Mouse (Mus musculus) liver (tissue): ENCODE measurements around the gene Rnase1.

ENCODE experiments used
- DNase-seq: peaks from one replicate; pipeline ENCODE4 v3.0.0-alpha.2; 2020; ENCODE audit warnings: mixed read lengths

Rnase1 gene

DNA sequence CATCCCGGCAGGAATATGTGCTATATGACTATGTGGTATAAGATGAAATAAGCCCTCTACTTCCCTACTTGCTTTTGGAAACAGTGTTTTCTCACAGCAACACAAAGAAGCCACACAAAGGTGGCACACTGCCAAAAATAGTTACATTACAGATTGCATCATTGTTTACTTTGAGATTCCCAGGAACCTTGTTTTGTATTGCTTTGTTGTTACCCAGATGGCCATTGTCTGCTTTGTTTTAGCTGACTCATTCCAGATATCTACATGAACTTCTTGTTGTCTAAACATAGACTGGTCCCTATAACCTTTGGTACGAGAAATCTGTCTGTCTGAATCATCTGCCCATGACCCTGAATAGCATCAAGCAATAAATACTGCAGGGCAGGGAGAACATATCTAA, 6.2 kb downstream of the Rnase1 start:
- DNase-seq, result no peak

DNA sequence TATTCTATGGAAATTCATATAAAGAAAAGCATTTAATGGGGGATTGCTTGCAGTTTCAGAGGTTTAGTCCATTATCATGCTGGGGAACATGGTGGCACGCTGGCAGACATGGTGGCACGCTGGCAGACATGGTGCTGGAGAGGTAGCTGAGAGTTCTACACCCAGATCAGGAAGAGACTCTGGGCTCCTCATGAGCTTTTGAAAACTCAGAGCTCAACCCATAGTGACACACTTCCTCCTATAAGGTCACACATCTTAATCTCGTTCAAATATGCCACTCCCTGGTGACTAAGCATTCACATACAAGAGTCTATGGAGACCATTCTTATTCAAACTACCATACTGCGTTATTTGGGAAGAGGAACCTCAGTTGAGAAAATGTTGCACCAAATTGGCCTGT, 14.2 kb downstream of the Rnase1 start:
- DNase-seq, result peak; percentile 15

DNA sequence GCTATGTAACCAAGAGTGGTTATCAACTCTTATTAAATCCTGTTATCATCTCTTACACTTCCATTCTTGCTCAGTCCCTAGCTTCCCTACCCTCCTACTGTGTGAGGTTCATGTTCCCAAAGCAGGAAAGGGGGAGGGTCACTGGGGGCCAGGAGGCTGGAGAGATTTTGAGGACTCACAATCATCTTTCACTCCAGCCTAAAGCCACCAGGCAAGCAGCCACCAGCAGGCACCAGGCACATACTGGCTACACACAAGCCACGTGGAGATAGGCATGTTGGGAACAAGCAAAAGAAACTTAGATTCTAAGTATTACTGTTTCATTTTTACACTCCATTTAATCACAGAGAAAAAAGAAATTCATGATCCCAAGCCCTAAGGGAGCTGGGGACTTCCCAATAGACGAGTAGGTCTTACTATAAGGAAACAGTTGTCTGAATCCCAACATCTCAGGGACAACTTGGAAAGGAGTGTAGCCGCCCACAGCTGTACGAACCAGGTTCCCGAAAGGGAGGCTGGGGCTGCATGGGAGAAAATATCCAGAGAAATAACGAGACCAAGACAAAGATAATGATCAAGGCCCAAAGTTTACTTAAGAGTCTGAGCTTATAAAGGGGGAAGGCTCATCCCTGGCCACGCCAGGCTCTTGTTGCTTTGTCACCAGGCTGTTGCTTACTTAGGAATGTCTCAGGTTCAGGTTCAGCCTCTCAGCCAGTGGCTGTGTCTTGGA, 15.3 kb downstream of the Rnase1 start:
- DNase-seq, result peak; percentile 35

DNA sequence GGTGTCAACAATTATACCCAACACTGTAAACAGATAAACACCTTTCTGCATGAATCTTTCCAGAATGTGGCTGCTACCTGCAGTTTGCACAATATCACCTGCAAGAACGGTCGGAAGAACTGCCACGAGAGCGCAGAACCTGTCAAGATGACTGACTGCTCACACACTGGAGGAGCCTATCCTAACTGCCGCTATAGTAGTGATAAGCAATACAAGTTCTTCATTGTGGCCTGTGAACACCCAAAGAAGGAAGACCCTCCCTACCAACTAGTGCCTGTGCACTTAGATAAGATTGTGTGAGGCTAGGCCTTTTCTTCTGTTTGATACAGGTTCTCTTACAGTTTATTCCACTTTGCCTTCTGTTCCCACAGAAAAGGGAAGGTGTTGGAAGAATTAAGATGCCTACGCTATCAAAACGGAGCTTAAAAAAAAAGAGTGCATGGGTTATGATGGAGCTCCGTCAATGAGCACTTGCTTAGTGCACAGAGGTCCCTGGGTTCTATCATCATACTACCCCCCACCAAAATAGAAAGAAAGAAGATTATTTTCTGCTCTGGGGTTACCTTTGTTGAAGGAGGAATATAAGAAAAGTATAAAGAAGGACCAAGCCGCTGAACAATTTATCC, 16.2 kb downstream of the Rnase1 start:
- peak; percentile 75 for DNase-seq

DNA sequence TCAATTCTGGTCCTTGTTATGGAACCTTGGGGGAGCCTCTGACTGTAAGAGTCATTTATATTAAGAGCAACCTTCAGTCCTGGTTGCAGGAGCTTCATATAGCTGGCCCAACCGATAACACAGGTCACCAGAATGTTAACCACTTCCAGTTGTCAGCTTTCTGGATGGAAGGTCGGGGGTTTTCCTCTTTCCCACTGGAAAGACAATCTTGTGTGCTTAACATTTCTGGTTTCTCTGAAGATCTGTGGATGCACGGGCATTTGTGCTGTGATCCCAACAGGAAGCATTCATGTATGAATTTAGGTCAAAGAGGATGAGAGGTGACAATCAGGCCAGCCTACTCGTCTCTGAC, 17.0 kb downstream of the Rnase1 start:
- DNase-seq, result peak; percentile 38

DNA sequence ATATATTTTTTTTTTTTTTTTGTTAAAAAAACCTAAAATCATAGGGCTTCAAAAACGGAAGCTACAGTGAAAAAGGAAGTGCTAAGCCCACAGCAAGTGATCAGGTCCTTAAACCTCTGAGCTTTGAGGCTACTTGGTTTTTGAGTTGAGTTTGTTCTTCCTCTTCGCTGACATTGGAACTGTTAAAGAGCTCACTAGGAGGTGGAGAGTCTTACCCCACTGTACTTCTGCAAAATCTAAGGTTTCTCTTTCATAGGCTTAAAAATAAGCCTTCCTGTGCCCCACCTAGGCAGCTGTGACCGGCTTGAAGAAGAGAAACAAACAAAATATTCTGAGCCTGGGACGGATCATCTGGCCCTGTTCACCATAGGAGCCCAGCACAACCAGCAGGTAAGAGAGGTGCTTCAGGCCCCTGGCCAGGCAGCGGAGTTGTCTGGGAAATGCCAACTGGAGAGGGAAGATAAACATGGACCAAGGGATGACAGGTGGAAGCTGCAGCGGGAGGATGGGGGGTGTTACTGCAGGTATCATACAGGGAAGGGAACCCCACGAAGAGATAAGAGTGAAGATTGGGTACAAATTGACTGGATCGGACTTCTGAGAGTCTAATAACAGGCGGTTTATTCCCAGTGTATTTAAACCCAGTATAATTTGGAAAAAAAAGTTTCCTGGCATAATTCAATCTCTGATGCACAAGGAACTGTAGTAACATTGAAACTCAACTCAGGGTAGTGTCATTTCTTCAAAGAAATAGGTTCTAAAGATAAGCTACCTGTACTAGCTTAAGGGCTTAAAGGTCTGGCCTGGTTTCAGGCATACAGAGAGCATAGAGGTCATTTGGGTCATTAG, 17.6 kb downstream of the Rnase1 start:
- DNase-seq, result peak; percentile 74

DNA sequence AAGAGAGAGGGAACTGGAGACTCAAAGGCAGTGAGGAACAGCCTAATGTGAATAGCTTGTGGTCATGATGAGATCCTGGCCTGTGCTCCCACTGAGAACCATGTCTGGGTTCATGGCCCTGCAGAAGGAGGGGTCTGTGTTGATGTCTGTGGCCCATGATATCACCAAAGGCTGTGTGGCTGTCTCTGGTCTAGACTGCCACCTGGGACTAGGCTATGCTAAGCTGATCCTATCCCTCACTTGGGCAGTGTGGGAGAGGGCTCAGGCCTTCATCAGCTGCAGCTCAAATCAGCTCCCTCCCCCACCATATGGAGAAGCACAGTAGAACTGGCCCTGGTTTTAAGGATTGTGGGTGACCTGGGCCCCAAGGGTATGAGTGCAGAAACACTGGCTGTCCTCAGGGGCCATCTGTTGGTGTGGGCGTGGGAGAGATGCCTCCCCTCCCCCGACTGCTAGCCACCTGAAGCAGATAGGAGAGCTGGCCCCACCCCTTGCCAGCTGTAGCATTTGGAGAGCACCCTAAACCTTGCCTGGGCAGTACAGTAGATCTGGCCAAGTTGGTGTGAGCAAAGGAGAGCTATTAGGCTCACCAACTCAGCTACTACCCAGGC, 18.8 kb downstream of the Rnase1 start:
- peak; percentile 92 for DNase-seq

DNA sequence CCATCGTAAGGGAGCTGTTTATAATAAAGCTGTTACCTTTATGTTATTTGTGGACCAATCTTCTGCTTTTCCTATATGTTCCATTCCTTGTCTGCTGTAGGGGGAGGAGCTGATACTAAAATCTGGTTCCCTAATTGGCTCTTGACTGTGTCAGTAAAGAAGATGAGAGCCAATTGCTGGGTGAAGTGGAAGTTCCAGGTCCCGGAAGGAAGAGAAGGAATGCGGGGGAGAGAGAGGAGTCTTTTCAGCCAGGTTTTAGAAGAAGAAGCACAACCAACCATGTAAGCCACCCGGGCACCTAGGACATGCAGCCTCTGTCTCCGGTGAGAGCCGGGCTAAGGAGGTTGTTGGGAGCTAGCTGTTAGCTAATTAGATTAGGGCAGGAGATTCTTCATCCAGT, 20.9 kb downstream of the Rnase1 start:
- DNase-seq, result no peak

DNA sequence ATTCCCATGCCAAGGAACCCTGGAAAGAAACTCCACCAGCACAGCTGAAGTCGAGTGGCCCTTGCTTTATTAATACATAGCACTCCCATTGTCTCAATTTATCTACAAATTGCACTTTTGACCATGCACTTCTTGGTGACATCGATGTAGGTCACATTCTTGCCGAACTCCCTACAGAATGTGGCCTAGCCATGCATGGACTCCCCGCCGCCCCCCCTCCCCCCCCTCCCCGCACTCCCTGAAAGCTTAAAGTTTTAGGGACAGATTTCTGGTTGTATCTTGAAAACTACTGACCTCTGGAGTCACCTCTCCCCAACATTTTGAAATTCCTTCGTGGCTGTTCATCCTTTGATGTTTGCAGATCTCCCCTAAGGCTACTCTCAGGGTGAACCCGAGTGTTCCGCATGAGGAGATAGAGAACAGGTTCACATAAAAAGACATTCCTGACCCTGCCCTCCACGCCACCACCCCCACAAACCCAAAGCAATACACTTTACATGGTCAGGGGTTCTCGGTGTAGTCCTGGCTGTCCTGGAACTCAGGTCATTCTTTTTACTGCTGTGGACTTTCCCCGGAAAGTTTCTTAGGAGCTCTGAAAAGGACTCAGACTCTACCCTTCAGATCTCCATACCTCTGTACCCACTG, 32.5 kb downstream of the Rnase1 start, which contains the start of gene Eddm3b:
TSS of gene Eddm3b (plus strand) at position 511 of the 645 bp plus-strand sequence.
- DNase-seq, result no peak

DNA sequence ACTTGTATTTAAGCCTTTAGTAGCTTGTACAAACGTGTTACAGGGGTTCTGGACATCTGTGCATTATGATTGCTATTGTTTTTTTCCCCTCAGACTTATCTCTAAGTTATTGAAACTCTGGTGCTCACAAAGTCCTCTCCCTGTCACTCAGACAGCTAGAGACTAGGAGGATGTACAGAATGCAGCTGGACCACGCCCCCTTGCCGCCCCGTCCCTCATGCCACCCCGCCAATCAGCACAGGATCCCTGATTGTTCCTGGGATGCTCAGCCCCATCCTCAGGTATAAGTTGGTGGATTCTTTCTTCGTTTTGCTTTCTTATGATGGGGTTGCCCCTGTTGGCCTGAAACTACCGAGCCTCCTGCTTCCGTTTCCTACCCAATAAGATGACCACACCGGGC, 33.1 kb downstream of the Rnase1 start:
- no peak for DNase-seq

DNA sequence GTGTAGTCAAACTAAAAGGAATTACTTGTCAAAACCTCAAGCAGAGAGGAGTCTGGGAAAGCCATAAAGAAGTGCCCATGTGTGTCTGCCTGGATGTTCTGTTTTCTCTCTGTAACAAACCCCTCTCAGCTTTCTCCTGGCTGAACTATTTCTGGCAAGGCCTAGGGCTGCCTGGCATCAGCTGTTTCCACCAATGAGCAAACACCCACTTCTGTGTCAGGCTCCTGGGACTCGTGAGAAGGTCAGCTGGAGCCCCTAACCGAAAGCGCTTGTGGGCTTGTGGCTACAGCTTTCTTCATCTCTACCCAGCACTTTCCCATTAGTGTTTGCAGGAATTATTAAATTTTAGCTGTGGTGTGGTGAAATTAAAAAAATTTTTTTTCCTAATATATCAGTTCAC, 34.6 kb downstream of the Rnase1 start:
- DNase-seq, result no peak

DNA sequence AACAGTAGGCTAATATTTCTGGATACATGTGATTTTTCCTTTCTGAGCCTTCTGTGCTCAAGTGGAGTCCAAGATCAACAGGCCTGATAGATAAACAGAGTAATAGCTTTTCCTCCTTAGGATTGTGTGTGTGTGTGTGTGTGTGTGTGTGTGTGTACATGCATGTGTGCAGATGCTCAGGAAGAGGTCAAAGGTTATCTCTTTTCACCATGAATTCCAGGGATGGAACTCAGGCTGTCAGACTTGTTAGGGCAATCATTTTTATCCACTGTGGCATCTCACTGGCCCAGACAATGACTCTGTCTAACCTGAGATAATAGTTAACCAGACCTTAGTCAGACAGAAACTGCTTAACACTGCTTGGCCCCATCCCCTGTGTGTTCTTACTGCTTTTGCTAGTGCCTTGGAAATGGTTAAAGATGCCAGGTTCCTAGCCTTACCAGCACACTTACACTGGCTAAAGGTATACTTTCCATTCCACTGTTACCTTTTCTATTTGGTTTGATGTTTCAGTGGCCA, 40.1 kb downstream of the Rnase1 start:
- DNase-seq, result no peak

DNA sequence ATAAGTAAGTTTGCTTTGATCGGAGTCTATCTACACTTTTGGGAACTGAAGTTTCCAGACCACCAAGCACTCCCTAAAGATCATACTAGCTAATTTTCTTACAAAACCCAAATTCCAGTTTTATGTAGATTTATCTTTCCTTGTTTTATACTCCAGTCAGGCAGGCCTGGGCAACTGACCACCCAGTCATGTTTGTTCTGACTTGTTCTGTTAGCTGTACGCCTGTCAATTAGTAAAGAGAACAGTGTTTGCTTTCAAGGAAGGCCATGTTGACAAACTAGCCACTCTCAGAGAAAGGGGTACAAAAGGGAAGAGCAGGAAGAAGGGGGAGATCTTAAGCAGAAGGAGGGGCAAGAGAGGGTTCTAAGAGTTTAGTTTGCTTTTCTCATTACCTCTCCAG, 42.2 kb downstream of the Rnase1 start:
- DNase-seq, result no peak

DNA sequence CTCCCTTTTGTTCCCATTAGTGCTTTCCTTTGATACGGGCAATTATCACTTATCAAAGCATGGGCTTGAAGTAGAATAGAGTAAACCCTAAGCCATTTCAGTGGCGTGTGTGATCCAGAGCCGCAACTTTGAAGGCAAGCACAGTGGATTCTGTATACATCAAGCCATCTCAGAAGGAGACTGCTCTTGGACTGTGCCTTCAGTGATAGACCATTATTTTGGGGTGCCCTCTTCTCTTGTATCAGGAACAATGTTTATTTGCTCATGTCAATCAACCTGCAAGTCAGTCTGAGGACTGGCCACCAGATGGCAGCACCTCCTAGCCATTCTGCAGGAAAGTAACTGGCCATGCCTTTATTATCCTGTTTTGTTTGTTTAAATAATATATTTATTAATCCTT, 43.4 kb downstream of the Rnase1 start:
- DNase-seq, result peak; percentile 86

DNA sequence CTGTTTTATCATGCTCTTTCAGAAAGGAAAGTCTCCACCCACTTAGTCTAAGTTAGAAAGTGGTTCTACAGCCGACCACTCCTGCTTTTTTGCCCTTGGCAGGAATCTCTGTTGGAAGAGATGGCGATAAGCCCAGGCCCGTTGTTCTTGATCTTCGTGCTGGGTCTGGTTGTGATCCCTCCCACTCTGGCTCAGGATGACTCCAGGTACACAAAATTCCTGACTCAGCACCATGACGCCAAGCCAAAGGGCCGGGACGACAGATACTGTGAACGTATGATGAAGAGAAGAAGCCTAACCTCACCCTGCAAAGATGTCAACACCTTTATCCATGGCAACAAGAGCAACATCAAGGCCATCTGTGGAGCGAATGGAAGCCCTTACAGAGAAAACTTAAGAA, 45.3 kb downstream of the Rnase1 start:
- no peak for DNase-seq

DNA sequence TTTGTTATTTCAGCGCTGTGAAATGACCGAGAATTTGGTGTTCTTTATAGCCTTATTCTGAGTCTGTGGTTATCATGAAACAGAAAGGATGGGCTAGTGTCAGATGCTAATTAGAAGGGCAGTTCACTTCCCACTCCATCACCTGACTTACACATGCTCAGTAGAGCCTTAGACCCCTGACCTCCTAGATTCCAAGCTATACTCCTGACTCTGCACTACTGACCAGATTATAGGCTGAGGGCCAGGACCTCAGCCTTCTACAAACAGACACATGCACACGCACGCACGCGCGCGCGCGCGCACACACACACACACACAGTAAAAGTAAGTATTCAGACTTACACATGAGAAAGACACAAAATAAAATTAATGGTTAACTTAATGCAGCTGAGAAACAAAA, 47.7 kb downstream of the Rnase1 start:
- DNase-seq, result no peak

DNA sequence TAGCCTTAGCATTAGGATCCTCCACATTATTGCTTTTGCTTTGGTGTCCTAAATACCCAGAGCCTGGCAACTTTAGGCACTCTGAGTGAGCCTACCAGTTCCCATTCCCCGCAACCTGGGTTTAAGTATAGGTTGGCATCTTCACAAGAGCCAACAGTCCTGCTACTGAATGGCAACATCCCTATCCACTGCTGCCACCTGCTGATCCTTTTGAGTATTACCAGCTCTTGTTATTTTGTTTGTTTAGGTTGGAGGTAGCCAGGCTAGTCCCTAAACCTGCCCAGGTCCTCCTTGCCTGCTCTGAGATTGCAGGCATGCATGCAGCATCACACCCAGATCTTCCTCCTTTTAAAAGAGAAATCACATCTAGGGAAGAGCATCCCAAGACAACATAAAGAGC, 48.3 kb downstream of the Rnase1 start:
- DNase-seq, result peak; percentile 34

DNA sequence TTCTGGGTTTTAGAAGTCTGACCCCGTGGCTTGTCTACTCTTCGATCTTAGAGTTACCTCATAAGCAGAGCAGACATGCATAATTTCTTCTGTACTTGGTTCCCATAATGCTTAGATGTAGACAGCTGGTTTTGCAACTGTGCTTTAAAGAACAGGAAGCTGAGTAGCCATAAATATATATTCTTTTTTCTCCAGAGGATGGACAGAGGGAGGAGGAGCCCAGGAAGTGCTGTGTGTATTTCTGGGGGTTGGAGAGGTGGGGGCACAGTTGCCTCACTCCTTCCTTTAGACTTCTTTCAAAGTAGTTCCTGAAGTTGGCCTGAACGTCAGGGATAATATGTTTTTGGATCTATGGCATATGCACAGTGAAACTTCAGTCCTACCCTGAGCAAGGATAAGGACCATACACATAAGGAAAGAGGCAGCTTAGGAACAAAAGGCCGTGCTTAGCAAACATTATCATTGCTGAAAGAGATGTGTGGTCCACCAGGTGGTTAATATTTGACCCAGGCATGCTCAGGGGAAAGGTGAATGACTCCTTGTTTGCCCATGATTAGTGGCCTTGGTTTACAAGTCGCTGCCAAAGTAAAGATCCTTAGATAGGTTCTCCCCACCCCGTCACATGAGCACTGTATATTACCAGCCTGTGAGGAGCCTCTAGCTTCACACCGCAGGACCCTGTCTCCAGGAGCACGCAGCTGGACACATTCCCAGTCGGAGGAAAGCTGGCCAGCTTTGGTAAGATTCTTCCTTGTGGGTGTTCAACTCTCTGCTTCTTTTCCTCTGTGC, 50.7 kb downstream of the Rnase1 start:
- DNase-seq, result no peak
